Mouse (Mus musculus) erythroid progenitor cell, adult 5-6 weeks (primary cell): ENCODE measurements at regions not wholly inside any gene's neighbourhood (a gene's known extent, or its start where the extent isn't known, plus 50 kb on each side); places are given as distances from the start of the nearest gene placed in this dataset.

Source experiments
- ATAC-seq: replicated peaks from 2 replicates; pipeline ENCODE4 v1.8.0; 2016; ENCODE audit warnings: moderate number of reproducible peaks, mild to moderate bottlenecking, moderate TSS enrichment, inconsistent platforms; ENCODE audit not compliant: poor library complexity, low FRiP score, severe bottlenecking

DNA sequence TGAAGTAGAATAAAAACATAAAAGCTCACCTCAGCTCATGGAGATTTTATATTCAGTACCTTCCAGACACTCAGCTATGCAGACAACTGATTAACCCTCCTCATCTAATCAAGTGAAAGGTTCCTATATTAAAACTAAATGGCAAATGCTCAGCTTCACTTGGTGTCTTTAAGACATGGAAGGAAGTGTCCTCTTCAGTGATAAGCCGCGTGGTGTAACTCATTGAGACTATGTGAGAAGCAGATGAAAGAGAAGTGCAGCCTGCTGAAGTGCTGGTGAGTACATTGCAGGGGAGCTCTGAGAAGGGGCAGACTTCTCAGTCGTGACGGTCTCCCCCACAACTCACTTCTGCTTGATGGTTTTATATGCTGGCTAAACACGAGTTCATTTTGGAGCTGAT lies 86.6 kb upstream of the Lgalsl start:
- no peak for ATAC-seq

GRCm38 (mm10) chr11:20923115-20923514 lies 92.3 kb upstream of the Lgalsl start:
- no peak for ATAC-seq

DNA sequence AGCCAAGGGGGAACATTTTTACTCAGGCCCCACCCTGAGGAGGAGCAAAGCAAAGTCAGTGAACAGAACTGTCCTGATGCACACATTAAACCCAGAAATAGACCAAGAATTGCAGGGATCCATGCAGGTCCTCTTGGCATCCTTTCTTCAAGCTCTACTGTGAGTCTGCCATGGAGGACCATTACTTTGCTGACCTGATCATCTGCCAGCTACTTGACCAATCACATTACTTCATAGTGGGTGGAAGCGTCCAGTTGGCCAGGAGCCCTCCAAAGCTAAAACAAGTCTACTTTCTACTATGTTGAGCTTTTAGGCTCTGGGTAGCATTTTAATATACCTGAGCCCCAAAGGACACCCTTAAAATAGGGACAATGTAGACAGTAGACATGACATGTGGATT lies 98.6 kb upstream of the Lgalsl start:
- ATAC-seq: no peak

DNA sequence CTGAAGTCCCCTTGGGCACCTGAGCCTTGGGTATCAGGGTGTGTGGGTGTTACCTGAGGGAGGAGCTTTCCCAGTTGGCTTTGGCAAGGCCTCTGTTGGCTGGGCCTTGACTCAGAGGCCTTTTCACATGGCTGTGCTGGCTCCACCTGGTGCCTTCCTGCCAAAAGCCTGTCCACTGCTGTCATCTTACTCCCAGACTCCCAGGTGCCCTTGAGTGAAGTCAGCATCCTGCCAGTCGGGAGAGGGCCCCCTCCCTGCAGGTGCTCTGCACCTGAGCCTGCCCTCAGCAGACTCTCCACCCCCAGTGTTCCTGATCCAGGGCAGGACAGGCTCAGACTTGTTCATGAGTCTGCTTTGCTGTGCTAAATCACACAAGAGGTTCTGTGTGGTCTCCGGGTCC lies 99.2 kb upstream of the Lgalsl start:
- no peak for ATAC-seq

- ATAC-seq: no peak
These were observed 99.7 kb upstream of the Lgalsl start for GRCm38 (mm10) chr11:20930573-20930972.

DNA sequence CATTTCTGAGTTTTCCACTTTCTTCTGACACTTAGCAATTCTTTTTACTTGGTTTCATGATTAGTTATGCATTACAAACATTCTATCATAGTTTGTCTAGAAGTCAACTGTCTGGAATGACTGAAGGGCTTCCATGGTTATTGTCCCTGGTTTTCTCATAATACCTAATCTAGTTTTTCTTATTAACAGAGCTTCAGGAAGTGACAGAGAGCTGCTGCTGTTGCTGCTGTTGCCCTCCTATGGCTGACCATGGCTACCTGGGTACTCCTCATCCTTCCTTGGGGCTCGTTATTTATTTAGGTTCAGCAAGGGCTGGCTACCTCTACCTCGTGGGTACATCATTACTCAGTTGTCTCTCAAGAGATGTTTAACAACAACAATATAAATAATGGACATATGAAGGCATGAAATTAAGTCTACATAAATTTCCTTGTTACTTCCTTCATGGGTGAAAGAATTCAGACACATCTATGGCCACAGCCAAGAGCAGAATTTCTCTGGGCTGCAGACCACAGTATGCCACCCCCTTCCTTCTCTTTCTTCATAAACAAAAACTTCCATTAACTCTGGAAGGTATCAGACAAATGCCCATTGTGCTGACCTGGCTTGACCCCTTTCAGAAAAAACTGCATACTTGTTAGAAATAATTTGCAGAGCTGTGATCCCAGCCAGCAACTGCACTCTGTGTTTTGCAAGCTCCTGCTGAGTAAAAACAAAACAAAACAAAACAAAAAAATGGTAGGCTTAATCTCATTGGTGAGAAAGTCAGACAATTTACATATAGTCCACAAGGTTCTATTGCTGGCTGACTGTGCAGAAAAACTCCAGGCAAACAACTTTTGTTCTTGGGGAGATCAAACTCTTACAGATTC lies 103.6 kb upstream of the Lgalsl start:
- ATAC-seq: no peak

GRCm38 (mm10) chr11:20935063-20935370 lies 104.2 kb upstream of the Lgalsl start:
- ATAC-seq: no peak

DNA sequence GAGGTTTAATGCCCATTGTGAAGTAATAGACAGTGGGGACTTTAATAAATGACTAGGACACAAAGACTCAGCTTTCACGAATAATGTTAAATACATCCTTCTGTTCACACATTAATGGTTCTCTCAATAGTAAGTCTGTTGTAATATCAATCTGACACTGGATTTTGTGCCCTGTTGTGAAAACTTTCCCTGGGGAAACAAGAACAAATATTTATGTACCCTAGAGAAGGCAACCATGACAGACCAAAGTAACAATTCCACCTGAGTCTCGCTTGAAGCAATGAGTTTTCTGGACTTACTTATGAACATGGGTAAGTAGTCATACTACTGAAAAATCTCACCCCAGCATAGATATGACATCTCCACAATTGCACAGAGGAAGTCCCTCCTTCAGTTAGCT lies 105.1 kb upstream of the Lgalsl start:
- ATAC-seq: no peak

- ATAC-seq: no peak
These were observed 106.1 kb upstream of the Lgalsl start for GRCm38 (mm10) chr11:20936996-20937395.

DNA sequence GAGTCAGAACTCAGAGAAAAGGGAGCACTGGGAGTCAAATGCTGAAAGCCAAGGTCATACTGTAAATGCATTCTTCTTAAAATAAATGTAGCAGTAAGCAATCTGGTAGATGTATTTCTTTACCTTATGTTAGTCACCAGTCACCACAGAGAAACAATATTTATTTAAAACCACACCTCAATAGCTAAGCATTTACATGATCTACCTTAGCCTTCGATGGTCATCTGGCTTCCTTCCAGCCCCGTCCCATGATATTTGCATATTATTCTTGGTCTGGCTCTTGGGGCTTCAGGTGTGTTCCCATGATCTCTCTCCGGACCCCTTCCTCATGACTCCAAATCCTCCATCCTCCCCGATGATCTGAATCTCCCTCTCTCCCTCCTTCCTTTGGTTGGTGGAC lies 107.1 kb upstream of the Lgalsl start:
- ATAC-seq: no peak

GRCm38 (mm10) chr11:20939644-20940043 lies 108.8 kb upstream of the Lgalsl start:
- ATAC-seq: no peak

DNA sequence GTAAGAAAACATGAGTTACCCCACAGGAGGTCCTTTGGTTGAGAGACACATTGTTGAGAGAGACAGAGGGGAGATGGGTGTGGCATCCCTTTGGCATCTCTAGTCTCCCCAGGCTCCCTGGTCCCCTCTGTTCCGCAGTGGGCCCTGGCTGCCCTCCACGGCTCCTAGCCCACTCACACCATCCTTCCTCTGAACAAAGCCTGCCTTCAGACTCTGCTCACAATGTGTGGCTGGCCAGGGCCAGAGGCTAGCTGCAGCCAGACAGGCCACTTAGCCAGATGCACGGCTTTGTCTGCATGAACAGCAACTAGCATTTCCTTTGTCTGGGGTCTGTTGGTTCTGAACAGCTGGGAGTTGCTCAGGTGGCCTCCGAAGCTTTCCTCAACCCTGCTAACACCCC lies 110.7 kb upstream of the Lgalsl start:
- no peak for ATAC-seq

DNA sequence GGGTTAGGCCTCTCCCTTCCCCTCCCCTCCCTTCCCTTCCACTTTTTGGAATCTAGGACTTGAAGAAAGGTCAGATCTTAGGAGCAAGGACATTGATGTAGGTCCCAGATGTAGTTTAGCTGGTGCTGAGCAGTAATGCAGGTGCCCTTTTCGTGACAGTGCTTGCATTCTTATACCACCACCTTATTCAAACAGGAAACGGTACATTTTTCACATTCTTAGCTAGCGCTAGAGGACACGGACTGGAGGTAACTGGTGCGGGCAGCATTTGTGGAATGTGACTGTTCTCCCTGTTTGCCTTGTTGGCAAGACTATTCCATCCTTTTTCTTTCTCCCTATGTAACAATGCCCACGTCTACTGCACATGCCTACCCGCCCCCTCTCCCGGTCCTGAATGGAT lies 124.7 kb upstream of the Lgalsl start:
- no peak for ATAC-seq

- ATAC-seq: no peak
These were observed 126.9 kb upstream of the Lgalsl start for GRCm38 (mm10) chr11:20957766-20958165.

DNA sequence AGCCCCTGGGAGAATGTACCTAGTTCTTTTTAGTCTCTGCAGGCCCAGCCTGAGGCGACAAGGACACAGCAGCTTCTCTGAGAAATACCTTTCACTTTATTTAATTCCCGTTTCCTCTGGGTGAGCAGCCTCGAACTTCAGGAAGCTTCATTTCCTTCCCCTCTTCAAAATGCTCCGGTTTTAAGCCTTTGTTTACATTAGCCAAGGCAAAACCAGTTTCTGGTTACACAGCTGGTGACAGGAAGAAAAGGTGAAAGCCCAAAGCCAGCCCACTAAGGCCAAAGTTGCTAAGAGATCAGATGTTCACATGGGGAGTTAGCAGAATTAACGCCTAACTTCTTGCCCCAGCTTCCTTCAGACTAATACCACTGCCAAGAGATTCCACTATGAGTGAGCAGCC lies 127.4 kb upstream of the Lgalsl start:
- ATAC-seq: no peak

- ATAC-seq: no peak
These were observed 129.2 kb upstream of the Lgalsl start for GRCm38 (mm10) chr11:20960066-20960465.

- ATAC-seq: no peak
These were observed 129.9 kb upstream of the Lgalsl start for GRCm38 (mm10) chr11:20960750-20961149.

DNA sequence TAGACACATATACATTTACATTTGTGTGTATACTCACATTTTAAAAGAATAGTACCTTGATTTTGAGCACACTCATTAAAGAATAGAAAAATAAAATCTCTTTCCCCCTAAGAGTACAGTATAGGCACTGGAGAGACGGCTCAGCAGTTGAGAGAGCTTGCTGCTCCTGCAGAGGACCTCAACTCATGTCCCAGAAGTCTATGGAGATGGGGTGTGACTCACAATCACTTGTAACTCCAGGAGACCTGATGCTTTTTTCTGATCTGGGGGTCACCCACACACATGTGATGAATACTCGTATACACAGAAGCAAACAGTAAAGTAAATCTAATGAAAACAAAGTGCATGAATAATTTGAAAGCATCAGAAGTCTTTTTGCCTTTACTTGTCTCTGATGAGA lies 129.5 kb upstream of the Peli1 start:
- ATAC-seq: no peak

DNA sequence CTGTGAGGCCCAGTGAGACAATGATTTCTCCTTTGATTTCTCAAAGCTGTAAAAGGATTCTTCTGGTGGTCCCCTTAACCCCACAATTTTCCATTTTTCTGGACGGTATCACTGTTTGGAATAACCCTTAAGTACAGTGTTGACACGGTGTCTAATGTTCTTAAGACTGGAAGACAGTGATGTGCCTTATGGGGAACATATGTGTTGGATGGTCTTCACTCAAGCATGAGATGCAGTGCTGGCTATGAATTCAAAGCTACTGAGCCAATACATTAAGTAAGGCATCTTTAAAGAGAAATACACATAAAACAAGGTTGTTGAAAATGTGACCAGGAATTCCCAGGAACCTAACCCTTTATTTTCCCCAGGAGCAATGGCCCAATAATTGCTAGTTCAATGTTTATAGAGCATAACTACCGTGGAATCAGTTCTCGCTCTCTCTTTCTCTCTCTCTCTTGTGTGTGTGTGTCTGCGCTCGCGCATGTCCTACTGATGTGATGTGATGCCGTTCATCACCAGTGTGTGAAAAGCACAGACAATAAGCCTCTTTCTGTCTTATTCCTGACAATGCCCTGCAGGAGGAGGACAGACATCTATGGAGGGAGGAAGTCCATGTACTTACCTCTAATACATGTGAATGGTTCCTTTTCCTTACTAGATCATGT lies 125.4 kb upstream of the Peli1 start:
- no peak for ATAC-seq

- ATAC-seq: no peak
These were observed 123.6 kb upstream of the Peli1 start for GRCm38 (mm10) chr11:20967321-20967984.

- ATAC-seq: no peak
These were observed 122.8 kb upstream of the Peli1 start for GRCm38 (mm10) chr11:20968341-20968740.
